Mouse (Mus musculus): ENCODE data around the gene Zfp184.

GRCm38 (mm10) chr13:22006334-22007120, 61.6 kb downstream of the Zfp184 start:
- TF ChIP-seq CTCF (IDR thresholded peaks at IDR 0.05 in 2 of 3, conservative IDR thresholded peaks at IDR 0.05 in 1 of 3; ENCODE audit: control insufficient read depth in 1 of 3, insufficient read depth in 1 of 3, low read depth in 2 of 3, low read length in 3 of 3, poor library complexity in 1 of 3, severe bottlenecking in 1 of 3) (no peak), POLR2AphosphoS2 (IDR thresholded peaks at IDR 0.05; ENCODE audit: low read length) (no peak), BHLHE40 (IDR thresholded peaks at IDR 0.05; ENCODE audit: borderline replicate concordance, low read depth, low read length) (no peak), GATA1 (IDR thresholded peaks at IDR 0.05; ENCODE audit: low read depth, low read length) (no peak), EP300 (IDR thresholded peaks at IDR 0.05; ENCODE audit: low read depth in 1 of 2, low read length in 2 of 2) (no peak), MXI1 (IDR thresholded peaks at IDR 0.05; ENCODE audit: low read depth, low read length) (no peak), POLR2A (IDR thresholded peaks at IDR 0.05; ENCODE audit: control insufficient read depth in 1 of 2, insufficient read depth in 1 of 2, low read depth in 1 of 2, low read length in 2 of 2, poor library complexity in 1 of 2) (no peak), ZNF384 (IDR thresholded peaks at IDR 0.05; ENCODE audit: low read depth, low read length) (no peak), ZKSCAN1 (IDR thresholded peaks at IDR 0.05; ENCODE audit: low read depth, low read length) (no peak), ELF1 (IDR thresholded peaks at IDR 0.05; ENCODE audit: low read depth, low read length) (no peak), MAFK (IDR thresholded peaks at IDR 0.05; ENCODE audit: borderline replicate concordance, low read depth, low read length) (no peak), HCFC1 (IDR thresholded peaks at IDR 0.05; ENCODE audit: low read depth, low read length) (no peak)
